Mouse (Mus musculus): ENCODE results near the gene Gm10715. TPM values are rescaled to one million over a fixed set of nuclear protein-coding genes. Genes with fewer than 3 reads are reported as not detected.

The Gm10715 gene
- not detected in 2 replicates for polyA plus RNA-seq (2012; ENCODE audit: low replicate concordance)

GRCm38 (mm10) chr9:3036577-3036976, at the start of gene Gm10715:
TSS of gene Gm10715 (plus strand) at chr9:3036877.

GRCm38 (mm10) chr9:3000445-3000972, 36.2 kb upstream of the Gm10715 start, which contains the start of gene Gm10722:
TSS of gene Gm10722 (plus strand) at chr9:3000922.

DNA sequence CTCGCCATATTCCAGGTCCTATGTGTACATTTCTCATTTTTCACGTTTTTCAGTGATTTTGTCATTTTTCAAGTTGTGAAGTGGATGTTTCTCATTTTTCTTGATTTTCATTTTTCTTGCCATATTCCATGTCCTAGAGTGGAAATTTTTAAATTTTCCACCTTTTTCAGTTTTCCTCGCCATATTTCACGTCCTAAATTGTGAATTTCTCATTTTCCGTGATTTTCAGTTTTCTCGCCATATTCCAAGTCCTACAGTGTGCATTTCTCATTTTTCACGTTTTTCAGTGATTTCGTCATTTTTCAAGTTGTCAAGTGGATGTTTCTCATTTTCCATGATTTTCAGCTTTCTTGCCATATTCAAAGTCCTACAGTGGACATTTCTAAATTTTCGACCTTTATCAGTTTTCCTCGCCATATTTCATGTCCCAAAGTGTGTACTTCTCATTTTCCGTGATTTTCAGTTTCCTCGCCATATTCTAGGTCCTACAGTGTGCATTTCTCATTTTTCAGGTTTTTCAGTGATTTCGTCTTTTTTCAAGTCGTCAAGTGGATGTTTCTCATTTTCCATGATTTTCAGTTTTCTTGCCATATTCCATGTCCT, 33.8 kb upstream of the Gm10715 start, which contains the start of gene Gm11168:
Gm11168 (plus strand) TSS at position 553 of the 603 bp plus-strand sequence.

DNA sequence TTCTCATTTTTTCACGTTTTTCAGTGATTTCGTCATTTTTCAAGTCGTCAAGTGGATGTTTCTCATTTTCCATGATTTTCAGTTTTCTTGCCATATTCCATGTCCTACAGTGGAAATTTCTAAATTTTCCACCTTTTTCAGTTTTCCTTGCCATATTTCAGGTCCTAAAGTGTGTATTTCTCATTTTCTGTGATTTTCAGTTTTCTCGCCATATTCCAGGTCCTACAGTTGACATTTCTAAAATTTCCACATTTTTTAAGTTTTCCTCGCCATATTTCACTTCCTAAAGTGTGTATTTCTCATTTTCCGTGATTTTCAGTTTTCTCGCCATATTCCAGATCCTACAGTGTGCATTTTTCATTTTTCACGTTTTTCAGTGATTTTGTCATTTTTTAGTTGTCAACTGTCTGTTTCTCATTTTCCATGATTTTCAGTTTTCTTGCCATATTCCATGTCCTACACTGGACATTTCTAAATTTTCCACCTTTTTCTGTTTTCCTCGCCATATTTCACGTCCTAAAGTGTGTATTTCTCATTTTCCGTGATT, 23.9 kb upstream of the Gm10715 start, which contains the start of gene Gm10721:
Gm10721 (plus strand) TSS at position 408 of the 547 bp plus-strand sequence.

DNA sequence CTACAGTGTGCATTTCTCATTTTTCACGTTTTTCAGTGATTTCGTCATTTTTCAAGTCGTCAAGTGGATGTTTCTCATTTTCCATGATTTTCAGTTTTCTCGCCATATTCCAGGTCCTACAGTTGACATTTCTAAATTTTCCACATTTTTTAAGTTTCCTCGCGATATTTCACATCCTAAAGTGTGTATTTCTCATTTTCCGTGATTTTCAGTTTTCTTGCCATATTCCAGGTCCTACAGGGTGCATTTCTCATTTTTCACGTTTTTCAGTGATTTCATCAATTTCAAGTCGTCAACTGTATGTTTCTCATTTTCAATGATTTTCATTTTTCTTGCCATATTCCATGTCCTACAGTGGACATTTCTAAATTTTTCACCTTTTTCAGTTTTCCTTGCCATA, 21.3 kb upstream of the Gm10715 start, which contains the start of gene Gm10720:
Gm10720 (plus strand) TSS at position 301 of the 400 bp plus-strand sequence.

GRCm38 (mm10) chr9:3017108-3017507, 19.6 kb upstream of the Gm10715 start, which contains the start of gene Gm10719:
TSS of gene Gm10719 (plus strand) at chr9:3017408.

GRCm38 (mm10) chr9:3023312-3023984, 13.2 kb upstream of the Gm10715 start, which contains the start of gene Gm10718:
TSS of gene Gm10718 (plus strand) at chr9:3023547.

DNA sequence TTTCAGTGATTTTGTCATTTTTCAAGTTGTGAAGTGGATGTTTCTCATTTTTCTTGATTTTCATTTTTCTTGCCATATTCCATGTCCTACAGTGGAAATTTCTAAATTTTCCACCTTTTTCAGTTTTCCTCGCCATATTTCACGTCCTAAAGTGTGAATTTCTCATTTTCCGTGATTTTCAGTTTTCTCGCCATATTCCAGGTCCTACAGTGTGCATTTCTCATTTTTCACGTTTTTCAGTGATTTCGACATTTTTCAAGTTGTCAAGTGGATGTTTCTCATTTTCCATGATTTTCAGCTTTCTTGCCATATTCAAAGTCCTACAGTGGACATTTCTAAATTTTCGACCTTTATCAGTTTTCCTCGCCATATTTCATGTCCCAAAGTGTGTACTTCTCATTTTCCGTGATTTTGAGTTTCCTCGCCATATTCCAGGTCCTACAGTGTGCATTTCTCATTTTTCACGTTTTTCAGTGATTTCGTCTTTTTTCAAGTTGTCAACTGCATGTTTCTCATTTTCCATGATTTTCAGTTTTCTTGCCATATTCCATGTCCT, 11.7 kb upstream of the Gm10715 start, which contains the start of gene Gm10717:
Gm10717 (plus strand) TSS at position 506 of the 556 bp plus-strand sequence.

DNA sequence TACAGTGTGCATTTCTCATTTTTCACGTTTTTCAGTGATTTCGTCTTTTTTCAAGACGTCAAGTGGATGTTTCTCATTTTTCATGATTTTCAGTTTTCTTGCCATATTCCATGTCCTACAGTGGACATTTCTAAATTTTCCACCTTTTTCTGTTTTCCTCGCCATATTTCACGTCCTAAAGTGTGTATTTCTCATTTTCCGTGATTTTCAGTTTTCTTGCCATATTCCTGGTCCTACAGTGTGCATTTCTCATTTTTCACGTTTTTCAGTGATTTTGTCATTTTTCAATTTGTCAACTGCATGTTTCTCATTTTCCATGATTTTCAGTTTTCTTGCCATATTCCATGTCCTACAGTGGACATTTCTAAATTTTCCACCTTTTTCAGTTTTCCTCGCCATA, 2.4 kb upstream of the Gm10715 start, which contains the start of gene Gm17535:
Gm17535 (plus strand) TSS at position 301 of the 400 bp plus-strand sequence.

Other genes with a start within 250 kb of the Gm10715 start
- 1.4 TPM in 1 of 2 replicates, not detected in the other for gene Gm10722, start 36.0 kb upstream of the Gm10715 start, polyA plus RNA-seq (2012; ENCODE audit: low replicate concordance)
- 1.3 TPM in 1 of 2 replicates, not detected in the other for gene Gm11168, start 33.5 kb upstream of the Gm10715 start, polyA plus RNA-seq (2012; ENCODE audit: low replicate concordance)
- gene Gm10721, start 23.7 kb upstream of the Gm10715 start, polyA plus RNA-seq (2012; ENCODE audit: low replicate concordance), result 0.55 and 3.4 TPM in 2 replicates
- not detected in 2 replicates for gene Gm10720, start 21.2 kb upstream of the Gm10715 start, polyA plus RNA-seq (2012; ENCODE audit: low replicate concordance)
- 1.6 and 15.1 TPM in 2 replicates for gene Gm10719, start 19.5 kb upstream of the Gm10715 start, polyA plus RNA-seq (2012; ENCODE audit: low replicate concordance)
- 3.6 and 28.4 TPM in 2 replicates for gene Gm10718, start 13.3 kb upstream of the Gm10715 start, polyA plus RNA-seq (2012; ENCODE audit: low replicate concordance)
- 0.46 and 3.5 TPM in 2 replicates for gene Gm10717, start 11.5 kb upstream of the Gm10715 start, polyA plus RNA-seq (2012; ENCODE audit: low replicate concordance)
- 0.35 TPM in 1 of 2 replicates, not detected in the other for gene Gm17535, start 2.3 kb upstream of the Gm10715 start, polyA plus RNA-seq (2012; ENCODE audit: low replicate concordance)

Data from hematopoietic multipotent progenitor cell, adult 10-12 weeks (in vitro differentiated cells).